19 mouse cellular contexts compared by ENCODE assay signal in genomic region chr13:4212309-4212708, GRCm38 (mm10). TPM values are rescaled to one million over a fixed set of nuclear protein-coding genes. Genes with fewer than 3 reads are reported as not detected.
"Had no signal": no experiment of that assay in that cellular context is flagged by ENCODE, and none has a peak within 500 bp of the region (broad histone marks: within the 10 kb centered on the region; RNA-seq: fewer than 3 reads in every experiment).

No protein-coding gene starts in this region.

- H3K4me2 ChIP-seq: kidney, embryonic 15.5 days; limb, embryonic 12.5 days; liver, embryonic 13.5 days; lung, embryonic 15.5 days; neural tube, embryonic 12.5 days had no signal

- H3K27me3 ChIP-seq: kidney, embryonic 15.5 days; limb, embryonic 12.5 days; liver, embryonic 13.5 days; lung, embryonic 15.5 days; megakaryocyte, embryonic 14.5 days; neural tube, embryonic 12.5 days had no signal

- H3K9ac ChIP-seq: kidney, embryonic 15.5 days; limb, embryonic 12.5 days; liver, embryonic 13.5 days; liver, postnatal 0 days; lung, embryonic 15.5 days; neural tube, embryonic 12.5 days had no signal

- H3K9me3 ChIP-seq: kidney, embryonic 15.5 days; limb, embryonic 12.5 days; liver, embryonic 13.5 days; lung, embryonic 15.5 days; neural tube, embryonic 12.5 days had no signal

- H3K4me1 ChIP-seq: kidney, embryonic 15.5 days; limb, embryonic 12.5 days; liver, embryonic 13.5 days; lung, embryonic 15.5 days; neural tube, embryonic 12.5 days had no signal

- ATAC-seq: liver, postnatal 0 days had no signal

- DNase-seq: kidney, adult 2 months; kidney, postnatal 14 days; liver; liver, embryonic 13.5 days; liver, postnatal 0 days; lung, postnatal 14 days; right cerebral cortex, postnatal 14 days; thymus, postnatal 36 days had no signal

- H3K4me3 ChIP-seq: kidney, embryonic 15.5 days; left cerebral cortex, adult 2 months; limb, embryonic 12.5 days; liver, embryonic 13.5 days; lung, embryonic 15.5 days; megakaryocyte, embryonic 14.5 days; neural tube, embryonic 12.5 days had no signal

- H3K36me3 ChIP-seq: kidney, embryonic 15.5 days; limb, embryonic 12.5 days; liver, embryonic 13.5 days; lung, embryonic 15.5 days; neural tube, embryonic 12.5 days had no signal

- H3K27ac ChIP-seq: kidney, embryonic 15.5 days; left cerebral cortex, adult 2 months; limb, embryonic 12.5 days; liver, embryonic 13.5 days; lung, embryonic 15.5 days; macrophage; neural tube, embryonic 12.5 days had no signal

RNA-seq across cellular contexts. Expression of gene Akr1c19, which starts 16.2 kb away (rescaled TPM):
- total RNA-seq: layer of hippocampus, adult 8-10 months; layer of hippocampus, postnatal 25 days; left cerebral cortex, adult 2 months; left cerebral cortex, postnatal 25 days; monocyte, adult 5-6 weeks had no signal
- polyA plus RNA-seq: macrophage had no signal

RNA-seq across cellular contexts. Expression of gene Akr1c13, which starts 21.4 kb away (rescaled TPM):
- total RNA-seq: layer of hippocampus, postnatal 25 days had no signal
